Mouse (Mus musculus): ENCODE data around the gene Zfp365. TPM values are rescaled to one million over a fixed set of nuclear protein-coding genes. Genes with fewer than 3 reads are reported as not detected.

Gene Zfp365
- polyA plus RNA-seq, 1 experiment from 2014 or later, result 0.70 TPM

- Histone ChIP-seq H3K9me3 (ENCODE audit: control insufficient read depth, low read length) (no peaks in the 10 kb centered on the region), H3K36me3 (ENCODE audit: control insufficient read depth, insufficient read depth, low read length) (no peaks in the 10 kb centered on the region), H3K27me3 (replicated peaks; ENCODE audit: control insufficient read depth, insufficient read depth, low read length) (no peaks in the 10 kb centered on the region), H3K4me3 (ENCODE audit: low read length) (no peak overlapping the region), H3K4me2 (ENCODE audit: low read depth, low read length) (no peak overlapping the region), H3K4me1 (ENCODE audit: control insufficient read depth, insufficient read depth, low read length) (no peaks in the 10 kb centered on the region), H3K9ac (ENCODE audit: low read depth, low read length) (no peak overlapping the region), H3K27ac (ENCODE audit: low read length) (no peak overlapping the region)
- ATAC-seq, result peak; percentile 33; the same call in 1 of the 2 replicates
- WGBS, result 15% methylated on average over 8 of the region's 8 CpGs
Observed at GRCm38 (mm10) chr10:67858878-67859277, 53.6 kb downstream of the Zfp365 start.

- no peak for ATAC-seq
Observed at GRCm38 (mm10) chr10:67857561-67857906, 54.9 kb downstream of the Zfp365 start.

GRCm38 (mm10) chr10:67856791-67857560 lies 55.5 kb downstream of the Zfp365 start:
- Histone ChIP-seq H3K27ac (ENCODE audit: low read length) (no peak overlapping the region), H3K9me3 (ENCODE audit: control insufficient read depth, low read length) (no peaks in the 10 kb centered on the region), H3K4me1 (ENCODE audit: control insufficient read depth, insufficient read depth, low read length) (no peaks in the 10 kb centered on the region), H3K4me3 (ENCODE audit: low read length) (no peak overlapping the region), H3K36me3 (ENCODE audit: control insufficient read depth, insufficient read depth, low read length) (no peaks in the 10 kb centered on the region), H3K4me2 (ENCODE audit: low read depth, low read length) (no peak overlapping the region), H3K27me3 (replicated peaks; ENCODE audit: control insufficient read depth, insufficient read depth, low read length) (no peaks in the 10 kb centered on the region), H3K9ac (ENCODE audit: low read depth, low read length) (no peak overlapping the region)
- WGBS, result 90% methylated on average over 14 of the region's 14 CpGs
- no peak for ATAC-seq

More at GRCm38 (mm10) chr10:67857561-67857906, 54.9 kb downstream of the Zfp365 start:
- no peaks in the 10 kb centered on the region for H3K27me3 ChIP-seq (replicated peaks; ENCODE audit: control insufficient read depth, insufficient read depth, low read length)
- no peak overlapping the region for H3K4me3 ChIP-seq (ENCODE audit: low read length)
- no peak overlapping the region for H3K27ac ChIP-seq (ENCODE audit: low read length)
- 76% methylated on average over 4 of the region's 4 CpGs for WGBS
- H3K36me3 ChIP-seq (ENCODE audit: control insufficient read depth, insufficient read depth, low read length), result no peaks in the 10 kb centered on the region
- H3K4me1 ChIP-seq (ENCODE audit: control insufficient read depth, insufficient read depth, low read length), result no peaks in the 10 kb centered on the region
- H3K9me3 ChIP-seq (ENCODE audit: control insufficient read depth, low read length), result no peaks in the 10 kb centered on the region
- no peak overlapping the region for H3K9ac ChIP-seq (ENCODE audit: low read depth, low read length)
- no peak overlapping the region for H3K4me2 ChIP-seq (ENCODE audit: low read depth, low read length)

GRCm38 (mm10) chr10:67855760-67856159 lies 56.7 kb downstream of the Zfp365 start:
- WGBS, result 51% methylated on average over 5 of the region's 5 CpGs
- no peak for ATAC-seq

GRCm38 (mm10) chr10:67852411-67852810 lies 60.1 kb downstream of the Zfp365 start:
- H3K36me3 ChIP-seq (ENCODE audit: control insufficient read depth, insufficient read depth, low read length), result no peaks in the 10 kb centered on the region
- no peaks in the 10 kb centered on the region for H3K9me3 ChIP-seq (ENCODE audit: control insufficient read depth, low read length)
- H3K4me3 ChIP-seq (ENCODE audit: low read length), result no peak overlapping the region
- H3K9ac ChIP-seq (ENCODE audit: low read depth, low read length), result no peak overlapping the region
- H3K4me1 ChIP-seq (ENCODE audit: control insufficient read depth, insufficient read depth, low read length), result no peaks in the 10 kb centered on the region
- no peak overlapping the region for H3K4me2 ChIP-seq (ENCODE audit: low read depth, low read length)
- ATAC-seq, result no peak
- no peaks in the 10 kb centered on the region for H3K27me3 ChIP-seq (replicated peaks; ENCODE audit: control insufficient read depth, insufficient read depth, low read length)
- 70% methylated on average over 6 of the region's 6 CpGs for WGBS
- no peak overlapping the region for H3K27ac ChIP-seq (ENCODE audit: low read length)

More at GRCm38 (mm10) chr10:67855760-67856159, 56.7 kb downstream of the Zfp365 start:
- Histone ChIP-seq H3K9me3 (ENCODE audit: control insufficient read depth, low read length) (no peaks in the 10 kb centered on the region), H3K9ac (ENCODE audit: low read depth, low read length) (no peak overlapping the region), H3K27me3 (replicated peaks; ENCODE audit: control insufficient read depth, insufficient read depth, low read length) (no peaks in the 10 kb centered on the region), H3K4me3 (ENCODE audit: low read length) (no peak overlapping the region), H3K36me3 (ENCODE audit: control insufficient read depth, insufficient read depth, low read length) (no peaks in the 10 kb centered on the region), H3K4me2 (ENCODE audit: low read depth, low read length) (no peak overlapping the region), H3K4me1 (ENCODE audit: control insufficient read depth, insufficient read depth, low read length) (no peaks in the 10 kb centered on the region), H3K27ac (ENCODE audit: low read length) (no peak overlapping the region)

- no peak overlapping the region for H3K4me3 ChIP-seq (ENCODE audit: low read length)
- H3K9ac ChIP-seq (ENCODE audit: low read depth, low read length), result no peak overlapping the region
- no peaks in the 10 kb centered on the region for H3K36me3 ChIP-seq (ENCODE audit: control insufficient read depth, insufficient read depth, low read length)
- H3K9me3 ChIP-seq (ENCODE audit: control insufficient read depth, low read length), result no peaks in the 10 kb centered on the region
- H3K4me2 ChIP-seq (ENCODE audit: low read depth, low read length), result no peak overlapping the region
- H3K27ac ChIP-seq (ENCODE audit: low read length), result no peak overlapping the region
- ATAC-seq, result no peak
- no peaks in the 10 kb centered on the region for H3K27me3 ChIP-seq (replicated peaks; ENCODE audit: control insufficient read depth, insufficient read depth, low read length)
- no peaks in the 10 kb centered on the region for H3K4me1 ChIP-seq (ENCODE audit: control insufficient read depth, insufficient read depth, low read length)
- WGBS, result 69% methylated on average over 6 of the region's 6 CpGs
Observed at GRCm38 (mm10) chr10:67851079-67851478, 61.4 kb downstream of the Zfp365 start.

- Histone ChIP-seq H3K4me1 (ENCODE audit: control insufficient read depth, insufficient read depth, low read length) (no peaks in the 10 kb centered on the region), H3K4me3 (ENCODE audit: low read length) (no peak overlapping the region), H3K9ac (ENCODE audit: low read depth, low read length) (no peak overlapping the region), H3K4me2 (ENCODE audit: low read depth, low read length) (no peak overlapping the region), H3K27ac (ENCODE audit: low read length) (no peak overlapping the region), H3K9me3 (ENCODE audit: control insufficient read depth, low read length) (no peaks in the 10 kb centered on the region), H3K27me3 (replicated peaks; ENCODE audit: control insufficient read depth, insufficient read depth, low read length) (no peaks in the 10 kb centered on the region), H3K36me3 (ENCODE audit: control insufficient read depth, insufficient read depth, low read length) (no peaks in the 10 kb centered on the region)
- 78% methylated on average over 14 of the region's 14 CpGs for WGBS
- no peak for ATAC-seq
Observed at GRCm38 (mm10) chr10:67846016-67846650, 66.3 kb downstream of the Zfp365 start.

- Histone ChIP-seq H3K4me1 (ENCODE audit: control insufficient read depth, insufficient read depth, low read length) (no peaks in the 10 kb centered on the region), H3K27ac (ENCODE audit: low read length) (no peak overlapping the region), H3K9me3 (ENCODE audit: control insufficient read depth, low read length) (no peaks in the 10 kb centered on the region), H3K36me3 (ENCODE audit: control insufficient read depth, insufficient read depth, low read length) (no peaks in the 10 kb centered on the region), H3K9ac (ENCODE audit: low read depth, low read length) (no peak overlapping the region), H3K27me3 (replicated peaks; ENCODE audit: control insufficient read depth, insufficient read depth, low read length) (no peaks in the 10 kb centered on the region), H3K4me3 (ENCODE audit: low read length) (no peak overlapping the region), H3K4me2 (ENCODE audit: low read depth, low read length) (no peak overlapping the region)
- ATAC-seq, result no peak
- WGBS, result 84% methylated on average over 10 of the region's 10 CpGs
Observed at GRCm38 (mm10) chr10:67841596-67841995, 70.9 kb downstream of the Zfp365 start.

- Histone ChIP-seq H3K4me2 (ENCODE audit: low read depth, low read length) (no peak overlapping the region), H3K4me1 (ENCODE audit: control insufficient read depth, insufficient read depth, low read length) (no peaks in the 10 kb centered on the region), H3K27ac (ENCODE audit: low read length) (no peak overlapping the region), H3K4me3 (ENCODE audit: low read length) (no peak overlapping the region), H3K9ac (ENCODE audit: low read depth, low read length) (no peak overlapping the region), H3K9me3 (ENCODE audit: control insufficient read depth, low read length) (no peaks in the 10 kb centered on the region), H3K27me3 (replicated peaks; ENCODE audit: control insufficient read depth, insufficient read depth, low read length) (no peaks in the 10 kb centered on the region), H3K36me3 (ENCODE audit: control insufficient read depth, insufficient read depth, low read length) (no peaks in the 10 kb centered on the region)
- WGBS, result 88% methylated on average over 4 of the region's 4 CpGs
- no peak for ATAC-seq
Observed at GRCm38 (mm10) chr10:67840735-67841134, 71.7 kb downstream of the Zfp365 start.
